Mouse (Mus musculus): Measurements from ENCODE around the gene Trex1. TPM values are rescaled to one million over a fixed set of nuclear protein-coding genes. Genes with fewer than 3 reads are reported as not detected.

Trex1 gene
- total and polyA plus RNA-seq, 2 experiments from 2014 or later, result 14.8 to 22.5 TPM

DNA sequence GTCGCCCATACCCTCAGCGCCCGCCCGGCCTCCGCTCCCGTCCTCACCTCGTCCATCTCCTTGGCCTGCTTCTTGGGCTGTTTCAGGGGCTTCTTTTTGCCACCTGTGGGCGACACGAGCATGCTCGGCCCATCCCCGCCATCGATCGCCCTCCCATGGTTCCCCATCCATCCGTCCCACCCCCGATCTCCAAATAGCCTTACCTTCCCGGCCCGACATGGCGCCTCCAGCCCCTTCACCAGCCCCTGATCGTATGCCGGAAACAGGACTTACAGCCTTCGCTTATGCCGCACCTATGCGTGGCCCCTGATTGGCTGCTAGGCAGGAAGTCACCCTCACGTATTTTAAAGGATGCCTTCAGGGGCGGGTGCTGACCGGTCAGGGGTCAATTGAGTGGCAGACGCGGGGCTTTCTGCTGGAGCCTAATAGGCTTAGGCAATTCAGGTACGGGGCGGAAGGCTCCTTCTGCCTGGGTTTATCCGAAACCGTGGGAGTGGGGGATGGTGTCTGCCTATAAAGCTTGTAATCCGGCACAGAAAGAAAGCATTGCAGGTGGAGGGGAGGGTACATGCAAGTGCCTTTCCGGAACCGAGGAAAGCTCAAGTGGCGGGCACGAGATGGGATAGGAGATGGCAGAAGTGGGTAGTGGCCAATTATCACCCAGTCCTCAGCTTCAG is 22.7 kb upstream of the Trex1 start, which contains the start of the genes Ccdc51 and Tma7:
Gene Ccdc51 (plus strand): TSS at position 370 of the 677 bp plus-strand sequence.
Gene Tma7 (minus strand): TSS at position 464 of the 677 bp plus-strand sequence.
- under 1% methylated on average over 37 of the region's 37 CpGs for WGBS
- H3K27ac ChIP-seq (ENCODE audit: low read depth, low read length), result peak within 1 kb of the TSS; percentile 70
- peaks cover 13% of the 10 kb centered on the region; the same call in 1 of the 2 replicates for H3K4me1 ChIP-seq (ENCODE audit: insufficient read depth, low read length)
- H3K4me2 ChIP-seq (ENCODE audit: low read depth, low read length, poor library complexity, severe bottlenecking), result peak within 1 kb of the TSS; percentile 88
- H3K36me3 ChIP-seq (ENCODE audit: insufficient read depth, low read length), result 0 out of 2 replicates have a peak, but pooled peaks cover 2% of the 10 kb centered on the region
- peak; percentile 94 for DNase-seq (ENCODE audit: low spot score)
- peak; percentile 95 for ATAC-seq (ENCODE audit: low FRiP score)
- H3K27me3 ChIP-seq (ENCODE audit: insufficient read depth, low read length), result no peaks in the 10 kb centered on the region
- peak within 1 kb of the TSS; percentile 89 for H3K9ac ChIP-seq (replicated peaks; ENCODE audit: low read length, poor library complexity, severe bottlenecking)
- TF ChIP-seq CTCF (IDR thresholded peaks at IDR 0.05), result no peak
- H3K9me3 ChIP-seq (ENCODE audit: low read length), result no peaks in the 10 kb centered on the region
- H3K4me3 ChIP-seq (ENCODE audit: low read depth, low read length), result peak within 1 kb of the TSS; percentile 70

DNA sequence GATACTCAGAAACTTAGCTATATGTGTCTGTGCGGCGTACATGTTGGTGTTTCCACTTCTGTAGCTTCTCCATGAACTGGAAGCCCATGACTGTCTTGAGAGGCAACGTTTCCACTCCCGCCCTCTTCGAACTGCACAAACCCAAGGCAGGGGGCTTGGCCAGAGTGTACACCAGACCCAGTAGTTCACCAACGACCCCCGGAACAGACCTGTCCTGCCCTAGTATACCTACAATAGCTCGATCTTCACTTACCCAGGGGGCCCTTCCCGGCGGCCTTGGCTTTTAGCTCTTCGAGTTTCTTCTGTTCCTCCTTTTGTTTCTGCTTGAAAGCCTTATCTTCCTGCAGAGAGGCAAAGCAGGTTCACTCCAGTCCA is 22.2 kb upstream of the Trex1 start:
- peak overlapping the region; percentile 70 for H3K27ac ChIP-seq (ENCODE audit: low read depth, low read length)
- H3K36me3 ChIP-seq (ENCODE audit: insufficient read depth, low read length), result 0 out of 2 replicates have a peak, but pooled peaks cover 2% of the 10 kb centered on the region
- DNase-seq (ENCODE audit: low spot score) (no peak), ATAC-seq (ENCODE audit: low FRiP score) (peak; percentile 45; the same call in 1 of the 2 replicates)
- H3K9me3 ChIP-seq (ENCODE audit: low read length), result no peaks in the 10 kb centered on the region
- H3K4me1 ChIP-seq (ENCODE audit: insufficient read depth, low read length), result peaks cover 13% of the 10 kb centered on the region; the same call in 1 of the 2 replicates
- H3K4me3 ChIP-seq (ENCODE audit: low read depth, low read length), result peak overlapping the region; percentile 70
- peak overlapping the region; percentile 89 for H3K9ac ChIP-seq (replicated peaks; ENCODE audit: low read length, poor library complexity, severe bottlenecking)
- no peak for TF ChIP-seq CTCF (IDR thresholded peaks at IDR 0.05)
- 7% methylated on average over 11 of the region's 11 CpGs for WGBS
- no peaks in the 10 kb centered on the region for H3K27me3 ChIP-seq (ENCODE audit: insufficient read depth, low read length)
- peak overlapping the region; percentile 88 for H3K4me2 ChIP-seq (ENCODE audit: low read depth, low read length, poor library complexity, severe bottlenecking)

DNA sequence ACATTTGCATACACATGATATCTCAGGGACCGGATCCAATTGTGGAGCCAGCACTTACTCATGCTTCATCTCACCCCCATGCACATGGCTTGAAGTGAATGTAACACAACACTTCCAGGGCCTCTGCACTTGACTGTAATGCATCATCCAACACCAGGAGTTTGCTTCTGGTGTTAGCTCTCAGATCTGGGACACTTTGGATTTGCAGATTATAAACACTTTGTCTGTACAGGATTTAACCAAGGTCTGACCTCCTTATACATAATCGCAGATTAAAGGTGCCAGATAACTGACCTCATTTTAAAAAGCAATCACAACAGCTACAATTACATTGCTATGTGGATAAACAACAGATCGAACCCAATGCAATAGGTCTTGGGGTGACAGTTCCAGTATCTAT is 21.0 kb upstream of the Trex1 start:
- Histone ChIP-seq H3K4me1 (ENCODE audit: insufficient read depth, low read length) (peaks cover 13% of the 10 kb centered on the region; the same call in 1 of the 2 replicates), H3K27ac (ENCODE audit: low read depth, low read length) (no peak overlapping the region), H3K9ac (replicated peaks; ENCODE audit: low read length, poor library complexity, severe bottlenecking) (no peak overlapping the region), H3K4me2 (ENCODE audit: low read depth, low read length, poor library complexity, severe bottlenecking) (no peak overlapping the region), H3K9me3 (ENCODE audit: low read length) (no peaks in the 10 kb centered on the region), H3K27me3 (ENCODE audit: insufficient read depth, low read length) (no peaks in the 10 kb centered on the region), H3K36me3 (ENCODE audit: insufficient read depth, low read length) (0 out of 2 replicates have a peak, but pooled peaks cover 2% of the 10 kb centered on the region), H3K4me3 (ENCODE audit: low read depth, low read length) (no peak overlapping the region)
- ATAC-seq (ENCODE audit: low FRiP score) (no peak), DNase-seq (ENCODE audit: low spot score) (no peak)
- 98% methylated on average over 3 of the region's 3 CpGs for WGBS
- no peak for TF ChIP-seq CTCF (IDR thresholded peaks at IDR 0.05)

DNA sequence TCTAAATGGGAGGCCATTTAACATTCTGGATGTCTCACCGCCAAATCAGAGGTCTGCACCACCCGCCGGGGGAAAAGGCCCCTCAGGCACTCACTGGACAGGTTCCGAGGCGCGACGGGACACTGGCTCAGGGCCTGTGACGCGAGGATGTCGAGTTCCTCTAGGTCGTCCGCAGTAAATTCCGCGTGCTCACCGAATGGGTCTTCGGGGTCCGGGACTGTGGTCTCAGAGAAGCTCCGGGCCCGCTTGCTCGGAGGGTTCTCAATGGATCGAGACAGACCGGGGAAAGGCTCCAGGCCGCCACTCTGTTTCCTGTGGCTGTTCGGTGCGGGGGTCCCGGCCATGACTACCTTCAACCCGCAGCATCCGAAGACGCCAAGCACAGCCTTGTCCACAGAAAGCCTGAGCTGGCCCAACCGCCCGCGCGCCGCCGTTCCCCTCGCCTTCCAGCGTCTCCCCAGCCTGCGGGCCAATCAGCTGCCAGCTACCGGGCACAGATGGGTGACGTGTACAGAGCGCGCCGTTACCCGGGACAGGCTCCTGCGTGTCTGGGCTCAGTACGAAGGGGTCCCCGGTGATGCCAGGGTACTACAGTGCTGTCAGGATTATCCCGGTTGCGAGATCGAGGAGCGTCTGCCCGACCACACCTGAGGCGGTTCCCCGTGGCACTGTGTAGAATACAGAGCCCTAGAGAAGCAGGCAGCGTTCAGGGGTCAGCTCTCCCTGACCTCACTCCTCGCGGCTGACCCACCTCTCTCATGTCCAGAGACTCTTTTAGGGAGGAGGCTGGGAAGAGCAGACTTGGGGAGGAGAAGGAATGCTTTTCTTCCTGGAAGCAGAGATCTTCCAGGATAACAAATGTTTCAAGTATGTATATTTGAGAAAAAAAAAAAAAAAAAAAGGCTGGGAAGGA is 14.4 kb upstream of the Trex1 start, which contains the start of gene Atrip:
Gene Atrip (minus strand): TSS at position 464 of the 913 bp plus-strand sequence.
- DNase-seq (ENCODE audit: low spot score) (peak; percentile 93), ATAC-seq (ENCODE audit: low FRiP score) (peak; percentile 94)
- peaks cover 23% of the 10 kb centered on the region for H3K36me3 ChIP-seq (ENCODE audit: insufficient read depth, low read length)
- peaks cover 8% of the 10 kb centered on the region for H3K4me1 ChIP-seq (ENCODE audit: insufficient read depth, low read length)
- no peak for TF ChIP-seq CTCF (IDR thresholded peaks at IDR 0.05)
- under 1% methylated on average over 57 of the region's 57 CpGs for WGBS
- no peaks in the 10 kb centered on the region for H3K9me3 ChIP-seq (ENCODE audit: low read length)
- peak within 1 kb of the TSS; percentile 79 for H3K4me2 ChIP-seq (ENCODE audit: low read depth, low read length, poor library complexity, severe bottlenecking)
- no peaks in the 10 kb centered on the region for H3K27me3 ChIP-seq (ENCODE audit: insufficient read depth, low read length)
- H3K9ac ChIP-seq (replicated peaks; ENCODE audit: low read length, poor library complexity, severe bottlenecking), result peak within 1 kb of the TSS; percentile 83
- peak within 1 kb of the TSS; percentile 65 for H3K4me3 ChIP-seq (ENCODE audit: low read depth, low read length)
- H3K27ac ChIP-seq (ENCODE audit: low read depth, low read length), result peak within 1 kb of the TSS; percentile 58

DNA sequence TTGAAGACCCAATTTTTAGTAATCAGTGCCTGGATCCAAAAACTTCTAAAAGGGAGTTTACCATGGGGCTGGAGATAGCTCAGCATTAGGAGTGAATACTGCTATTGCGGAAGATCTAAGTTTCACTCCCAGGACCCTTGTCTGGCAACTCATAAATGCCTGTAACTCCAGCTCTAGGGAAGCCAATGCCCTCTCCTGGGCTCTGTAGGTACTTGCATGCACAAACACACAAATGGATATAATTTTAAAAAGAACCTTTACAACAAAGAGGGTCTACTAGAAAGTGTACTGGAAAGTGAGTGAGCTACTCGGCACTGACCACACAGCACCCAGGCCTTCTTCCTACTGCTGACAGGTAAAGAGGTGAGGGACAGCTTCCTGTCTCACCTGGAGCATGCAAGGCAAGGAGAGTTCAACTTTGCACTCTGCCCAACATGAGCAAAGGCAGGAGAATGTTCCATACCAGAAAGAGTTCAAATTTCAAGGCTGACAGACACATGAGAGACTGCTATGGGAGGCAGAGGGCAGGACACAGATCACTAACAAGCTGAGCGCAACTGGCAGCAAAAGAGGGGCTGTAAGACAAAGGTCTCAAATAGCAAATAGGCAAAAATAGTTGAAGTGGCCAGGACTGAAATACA is 8.7 kb upstream of the Trex1 start:
- peaks cover 67% of the 10 kb centered on the region for H3K36me3 ChIP-seq (ENCODE audit: insufficient read depth, low read length)
- H3K4me2 ChIP-seq (ENCODE audit: low read depth, low read length, poor library complexity, severe bottlenecking), result no peak overlapping the region
- H3K4me1 ChIP-seq (ENCODE audit: insufficient read depth, low read length), result peaks cover 7% of the 10 kb centered on the region
- no peak overlapping the region for H3K27ac ChIP-seq (ENCODE audit: low read depth, low read length)
- no peak overlapping the region for H3K4me3 ChIP-seq (ENCODE audit: low read depth, low read length)
- no peaks in the 10 kb centered on the region for H3K27me3 ChIP-seq (ENCODE audit: insufficient read depth, low read length)
- DNase-seq (ENCODE audit: low spot score) (no peak), ATAC-seq (ENCODE audit: low FRiP score) (no peak)
- 96% methylated on average over 3 of the region's 3 CpGs for WGBS
- TF ChIP-seq CTCF (IDR thresholded peaks at IDR 0.05), result peak; percentile 41
- no peaks in the 10 kb centered on the region for H3K9me3 ChIP-seq (ENCODE audit: low read length)
- no peak overlapping the region for H3K9ac ChIP-seq (replicated peaks; ENCODE audit: low read length, poor library complexity, severe bottlenecking)

Measured in midbrain, postnatal 0 days (tissue).